Mouse (Mus musculus) neural tube, embryonic 14.5 days (tissue): ENCODE measurements around the gene Cetn3. TPM values are rescaled to one million over a fixed set of nuclear protein-coding genes. Genes with fewer than 3 reads are reported as not detected.

Experiments
- ATAC-seq: fragments of 200-750 bp; cut with Nextera tagmentation; 2 replicates; pipeline ENCODE4 v1.8.0; 2017; ENCODE audit warnings: low read depth, mild to moderate bottlenecking, moderate TSS enrichment, moderate library complexity
- H3K27ac ChIP-seq: fragments of 300-500 bp; sonication (generic); 2 replicates; pipeline ENCODE4 v1.5.1; 2014; ENCODE audit warnings: low read depth, mild to moderate bottlenecking, control low read depth, low read length, moderate library complexity, mixed read lengths
- H3K27me3 ChIP-seq: fragments of 300-500 bp; sonication (generic); 2 replicates; pipeline ENCODE4 v1.6.1; 2014; ENCODE audit warnings: low read length; ENCODE audit not compliant: control insufficient read depth, insufficient read depth
- H3K36me3 ChIP-seq: fragments of 300-500 bp; sonication (generic); 2 replicates; pipeline ENCODE4 v1.6.1; 2014; ENCODE audit warnings: low read length, mixed read lengths; ENCODE audit not compliant: control insufficient read depth, insufficient read depth
- H3K4me1 ChIP-seq: fragments of 300-500 bp; sonication (generic); 2 replicates; pipeline ENCODE4 v1.6.1; 2014; ENCODE audit warnings: low read length; ENCODE audit not compliant: control insufficient read depth, insufficient read depth
- H3K4me2 ChIP-seq: fragments of 300-500 bp; sonication (generic); 2 replicates; pipeline ENCODE4 v1.6.1; 2014; ENCODE audit warnings: mild to moderate bottlenecking, low read depth, low read length, control low read depth
- H3K4me3 ChIP-seq: fragments of 300-500 bp; sonication (generic); 2 replicates; pipeline ENCODE4 v1.5.1; 2014; ENCODE audit warnings: low read depth, low read length, control low read depth, mixed read lengths
- H3K9ac ChIP-seq: fragments of 300-500 bp; sonication (generic); replicated peaks from 2 replicates; pipeline ENCODE4 v1.6.1; 2014; ENCODE audit warnings: low read depth, mild to moderate bottlenecking, control low read depth, low read length, mixed read lengths
- H3K9me3 ChIP-seq: fragments of 300-500 bp; sonication (generic); 2 replicates; pipeline ENCODE4 v1.6.1; 2016; ENCODE audit warnings: low read length; ENCODE audit not compliant: control insufficient read depth
- WGBS: fragments of 180-500 bp; shearing (Covaris S2); extraction: QIAGEN DNeasy Blood & Tissue Kit; methylation state at CpG from one replicate; pipeline ENCODE4 v1.1.7; 2014; 5-methylcytosine and 5-hydroxymethylcytosine counted together
- polyA plus RNA-seq: library from polyadenylated mRNA; unstranded; fragments of >200 nt; fragmentation: Nextera tagmentation; extraction: Ambion mirVana; gene quantifications from 2 replicates; pipeline ENCODE4 v1.2.1, GENCODE M21; 2014

The Cetn3 gene
- polyA plus RNA-seq, 1 experiment from 2014 or later = 283 TPM

DNA sequence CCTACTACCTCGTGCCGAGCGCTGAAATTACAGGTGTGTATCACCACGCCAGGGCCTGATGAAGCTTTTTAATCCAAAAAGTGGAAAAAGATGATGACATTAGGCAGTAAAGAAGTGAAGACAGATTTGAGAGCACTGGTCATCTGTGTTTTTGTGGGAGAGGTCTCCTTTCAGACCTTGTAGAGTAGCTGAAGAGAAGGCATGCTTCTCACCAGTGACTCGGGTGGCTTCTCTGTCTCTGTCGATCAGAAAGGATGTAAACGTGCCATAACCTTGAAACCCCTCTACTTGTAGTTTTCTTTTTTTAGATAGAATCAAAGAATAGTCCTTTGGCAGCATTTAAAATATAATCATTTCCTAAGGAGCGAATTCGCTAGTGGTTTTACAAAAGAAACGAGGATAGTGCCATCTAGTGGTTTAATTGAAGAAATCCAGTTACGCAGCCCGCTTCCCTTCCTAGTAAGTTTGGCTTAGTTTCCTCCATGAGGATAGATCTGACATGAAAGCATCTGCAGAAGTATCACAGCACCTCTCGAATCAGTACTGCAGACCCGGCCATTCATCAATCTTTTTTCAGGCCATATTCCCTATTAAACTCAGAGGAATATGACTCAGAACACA is 21.2 kb upstream of the Cetn3 start:
- 32% methylated on average over 14 of the region's 14 CpGs for WGBS
- Histone ChIP-seq H3K9ac (no peak overlapping the region), H3K4me1 (no peaks in the 10 kb centered on the region), H3K36me3 (no peaks in the 10 kb centered on the region), H3K9me3 (no peaks in the 10 kb centered on the region), H3K4me3 (no peak overlapping the region), H3K27ac (no peak overlapping the region), H3K4me2 (0 out of 2 replicates have a peak overlapping the region, but pooled peaks have one; percentile 16), H3K27me3 (no peaks in the 10 kb centered on the region)
- peak; percentile 57; the same call in 1 of the 2 replicates for ATAC-seq

DNA sequence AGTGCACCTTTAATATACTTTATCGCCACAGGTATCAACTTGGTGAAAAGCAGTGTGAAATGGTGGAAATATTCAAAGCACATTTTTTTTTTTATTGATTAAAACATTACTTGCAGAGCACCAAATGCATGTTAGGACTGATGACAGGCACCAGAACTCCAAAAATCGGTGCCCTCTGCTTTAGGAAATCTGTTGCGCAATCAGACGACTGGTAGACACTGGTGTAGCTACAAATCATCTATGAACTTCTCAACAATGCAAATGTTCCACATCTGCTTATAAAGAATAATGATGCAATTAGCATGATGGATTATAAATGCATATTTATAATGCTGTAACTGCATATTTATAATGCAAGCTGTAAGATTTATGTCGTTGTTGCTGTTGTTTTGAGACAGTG is 18.7 kb upstream of the Cetn3 start:
- H3K9me3 ChIP-seq = no peaks in the 10 kb centered on the region
- no peaks in the 10 kb centered on the region for H3K4me1 ChIP-seq
- H3K27me3 ChIP-seq = no peaks in the 10 kb centered on the region
- H3K4me2 ChIP-seq = no peak overlapping the region
- H3K9ac ChIP-seq = no peak overlapping the region
- no peak for ATAC-seq
- H3K4me3 ChIP-seq = no peak overlapping the region
- WGBS = 75% methylated on average over 5 of the region's 5 CpGs
- no peaks in the 10 kb centered on the region for H3K36me3 ChIP-seq
- no peak overlapping the region for H3K27ac ChIP-seq

DNA sequence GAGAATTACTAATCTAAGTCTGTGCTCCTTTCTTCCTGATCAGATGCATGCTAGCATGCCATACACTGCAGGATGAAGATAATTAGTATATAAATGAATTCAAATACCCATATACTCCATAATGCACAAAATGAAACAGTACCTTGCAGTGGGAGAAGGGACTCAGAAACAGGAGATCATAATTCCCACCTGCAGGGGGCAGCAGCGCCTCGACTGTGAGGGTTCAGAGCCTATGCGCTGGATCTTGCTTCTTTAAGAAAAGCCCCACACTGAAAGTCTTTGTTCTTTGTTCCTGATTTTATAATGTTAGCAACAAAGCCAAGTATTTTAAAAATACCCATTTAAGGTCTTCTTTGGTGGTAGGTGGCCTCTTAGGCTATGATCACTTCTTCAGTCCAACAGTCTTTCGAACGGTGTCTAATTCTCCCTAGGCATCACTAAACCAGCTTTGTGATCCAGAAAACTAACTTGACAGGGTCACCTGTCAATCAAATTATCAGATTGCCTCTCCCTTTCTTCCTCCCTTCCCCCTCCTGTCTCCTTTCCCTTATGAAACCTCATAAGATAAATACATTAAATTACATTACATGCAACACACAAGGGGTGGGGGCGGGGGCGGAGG is 15.7 kb upstream of the Cetn3 start:
- ATAC-seq = peak; percentile 87
- WGBS = 72% methylated on average over 7 of the region's 7 CpGs
- Histone ChIP-seq H3K9me3 (no peaks in the 10 kb centered on the region), H3K4me2 (no peak overlapping the region), H3K27ac (0 out of 2 replicates have a peak overlapping the region, but pooled peaks have one; percentile 22), H3K27me3 (no peaks in the 10 kb centered on the region), H3K4me1 (no peaks in the 10 kb centered on the region), H3K4me3 (no peak overlapping the region), H3K9ac (no peak overlapping the region), H3K36me3 (no peaks in the 10 kb centered on the region)

DNA sequence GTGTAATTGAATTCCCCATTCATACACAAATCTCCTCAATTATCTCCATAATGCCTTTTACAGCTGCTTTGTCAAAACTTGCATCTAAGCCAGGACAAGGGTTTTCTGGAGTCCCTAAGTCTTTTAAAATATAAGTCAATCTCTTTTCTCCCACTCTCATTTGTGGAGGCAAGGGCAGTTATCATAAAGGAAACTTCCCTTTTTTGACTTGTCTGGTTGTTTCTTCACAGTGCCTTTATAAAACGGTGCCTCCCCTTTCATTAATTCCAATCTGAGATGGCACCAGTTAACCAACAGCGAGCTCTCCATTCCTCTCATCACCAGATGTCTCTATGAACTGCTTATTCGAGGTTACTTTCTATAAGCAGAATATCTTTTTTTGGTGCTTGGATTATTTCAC is 6.7 kb upstream of the Cetn3 start:
- no peak overlapping the region for H3K27ac ChIP-seq
- H3K4me2 ChIP-seq = no peak overlapping the region
- H3K9ac ChIP-seq = no peak overlapping the region
- 85% methylated on average over 3 of the region's 3 CpGs for WGBS
- no peaks in the 10 kb centered on the region for H3K36me3 ChIP-seq
- H3K27me3 ChIP-seq = no peaks in the 10 kb centered on the region
- no peak overlapping the region for H3K4me3 ChIP-seq
- no peaks in the 10 kb centered on the region for H3K9me3 ChIP-seq
- ATAC-seq = no peak
- no peaks in the 10 kb centered on the region for H3K4me1 ChIP-seq

DNA sequence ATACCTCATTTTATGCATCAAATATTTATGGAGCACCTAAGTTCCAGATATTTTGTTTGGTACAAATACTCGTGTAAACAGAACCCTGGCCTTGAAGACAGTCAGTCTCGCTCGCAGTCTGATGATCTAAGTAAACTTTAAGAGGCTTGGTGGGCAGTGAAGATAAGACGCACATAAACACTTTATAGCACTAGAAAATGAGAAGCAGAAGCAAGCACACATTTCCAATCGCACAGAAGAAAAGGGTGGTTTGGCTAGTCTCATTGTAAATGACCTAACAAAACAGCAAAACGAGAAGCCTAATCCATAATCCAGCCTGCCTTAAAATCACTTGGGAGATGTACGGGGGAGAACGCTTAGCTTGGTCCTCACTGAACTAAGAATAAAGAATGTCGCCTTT is 402 bp upstream of the Cetn3 start:
- Histone ChIP-seq H3K4me3 (peak overlapping the region; percentile 66), H3K36me3 (no peaks in the 10 kb centered on the region), H3K27ac (peak overlapping the region; percentile 99), H3K9me3 (no peaks in the 10 kb centered on the region), H3K27me3 (no peaks in the 10 kb centered on the region), H3K9ac (peak overlapping the region; percentile 51; the same call in 1 of the 2 replicates), H3K4me2 (peak overlapping the region; percentile 60), H3K4me1 (peaks cover 15% of the 10 kb centered on the region; the same call in 1 of the 2 replicates)
- no peak for ATAC-seq
- WGBS = 47% methylated on average over 9 of the region's 9 CpGs

DNA sequence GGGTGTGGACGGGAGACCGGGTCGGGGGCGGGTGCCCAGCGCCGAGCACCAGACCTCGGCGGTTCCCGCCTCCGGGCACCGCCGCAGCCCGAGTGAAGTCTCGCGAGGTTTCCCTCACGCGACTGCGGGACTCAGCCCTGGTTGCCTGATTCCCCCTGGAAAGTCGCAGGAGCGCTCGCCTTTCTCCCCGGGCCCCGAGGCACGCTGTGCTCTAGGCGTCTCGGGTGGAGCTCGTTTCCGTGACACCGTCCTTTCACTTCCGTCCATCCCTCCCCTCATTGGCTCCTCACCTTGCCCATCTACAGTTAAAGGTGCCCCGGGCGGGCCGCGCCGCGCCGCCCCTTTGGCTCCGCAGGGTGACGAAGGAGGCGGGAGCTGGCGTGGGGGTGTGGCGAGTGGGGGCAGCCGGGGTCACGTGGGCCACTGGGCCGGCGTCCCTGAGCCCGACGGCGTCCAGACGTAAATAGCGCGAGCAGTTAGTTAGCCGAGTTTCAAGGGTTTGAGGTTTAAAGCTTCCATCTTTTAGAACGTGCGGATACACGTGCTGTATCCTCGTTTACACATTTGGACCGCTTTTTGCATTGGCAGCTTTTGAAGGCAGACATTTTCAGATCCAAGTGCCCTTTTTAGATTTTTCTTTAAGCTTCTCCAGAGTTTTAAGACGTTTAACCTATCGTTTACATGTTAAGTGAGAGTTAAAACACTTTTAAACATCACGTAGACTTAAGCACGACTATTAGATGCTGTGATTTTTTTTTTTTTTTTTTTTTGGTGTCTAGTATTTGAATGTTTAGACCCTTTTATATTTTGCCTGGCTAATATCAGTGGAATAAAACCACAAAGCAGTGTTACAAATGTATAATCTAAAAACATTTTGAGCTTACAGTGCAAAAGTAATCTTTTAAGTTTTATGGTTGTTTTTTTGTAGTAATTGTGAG is 797 bp downstream of the Cetn3 start:
- Histone ChIP-seq H3K27me3 (no peaks in the 10 kb centered on the region), H3K4me2 (peak overlapping the region; percentile 47), H3K4me3 (peak overlapping the region; percentile 66), H3K27ac (peak overlapping the region; percentile 99), H3K36me3 (peaks cover 3% of the 10 kb centered on the region; the same call in 1 of the 2 replicates), H3K4me1 (peaks cover 15% of the 10 kb centered on the region; the same call in 1 of the 2 replicates), H3K9ac (peak overlapping the region; percentile 80), H3K9me3 (no peaks in the 10 kb centered on the region)
- under 1% methylated on average over 60 of the region's 62 CpGs for WGBS
- ATAC-seq = peak; percentile 98

DNA sequence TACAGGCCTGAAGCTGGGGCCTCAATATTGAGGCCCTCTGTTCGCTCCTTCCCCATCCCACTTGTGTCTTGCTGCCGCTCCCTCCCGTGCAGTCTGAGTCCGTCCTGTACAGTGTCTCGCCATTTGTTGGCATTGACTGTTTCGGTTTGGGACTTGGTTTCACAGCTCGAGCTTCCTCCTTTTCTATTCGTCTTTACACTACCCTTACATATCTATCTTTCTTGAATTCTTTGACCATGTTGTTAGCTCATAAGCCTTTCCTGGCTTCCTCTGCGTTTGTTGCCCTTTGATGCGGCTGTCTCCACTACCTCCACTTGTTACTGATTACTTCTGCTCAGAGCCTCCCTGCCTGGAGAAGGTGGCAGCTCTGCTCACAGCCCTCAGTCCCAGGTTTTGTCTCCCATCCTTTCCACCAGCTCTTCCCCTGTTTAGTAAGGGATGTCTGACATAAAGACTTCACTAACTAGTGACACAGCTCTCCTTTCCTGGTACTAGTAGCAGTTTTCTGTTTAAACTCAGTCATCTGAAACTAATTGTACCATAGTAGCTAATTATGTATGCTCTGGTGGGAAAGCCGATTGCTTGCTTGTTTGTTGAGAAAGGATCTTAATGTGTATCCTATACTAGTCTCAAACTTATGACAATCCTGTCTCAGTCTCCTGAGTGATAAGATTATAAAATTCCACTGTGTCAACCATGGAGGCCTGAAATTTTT is 3.0 kb downstream of the Cetn3 start:
- 70% methylated on average over 11 of the region's 11 CpGs for WGBS
- Histone ChIP-seq H3K4me1 (peaks cover 15% of the 10 kb centered on the region; the same call in 1 of the 2 replicates), H3K4me2 (peak overlapping the region; percentile 2; the same call in 1 of the 2 replicates), H3K4me3 (no peak overlapping the region), H3K36me3 (peaks cover 3% of the 10 kb centered on the region; the same call in 1 of the 2 replicates), H3K9ac (peak overlapping the region; percentile 16; the same call in 1 of the 2 replicates), H3K27ac (no peak overlapping the region), H3K9me3 (no peaks in the 10 kb centered on the region), H3K27me3 (no peaks in the 10 kb centered on the region)
- no peak for ATAC-seq

DNA sequence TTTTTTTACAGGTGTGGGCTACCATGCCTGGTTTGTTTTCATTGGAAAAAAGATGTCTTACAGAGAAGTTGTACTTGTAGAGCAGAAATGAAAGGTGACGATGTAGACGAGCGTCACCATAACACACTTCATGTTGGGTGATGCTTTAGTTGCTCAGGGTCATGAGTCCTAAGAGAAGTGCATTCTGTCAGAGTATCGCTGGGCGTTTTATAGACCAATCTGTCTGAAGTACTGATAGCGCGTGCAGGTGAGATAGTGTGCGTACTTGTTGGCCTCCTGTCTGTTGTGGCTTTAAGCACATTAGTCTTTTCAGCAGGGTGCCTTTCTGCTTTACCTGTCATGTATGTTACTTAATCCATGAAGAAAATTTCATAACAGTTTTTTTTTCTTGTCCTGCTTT is 7.3 kb downstream of the Cetn3 start:
- Histone ChIP-seq H3K4me2 (no peak overlapping the region), H3K4me3 (no peak overlapping the region), H3K9me3 (no peaks in the 10 kb centered on the region), H3K4me1 (0 out of 2 replicates have a peak, but pooled peaks cover 2% of the 10 kb centered on the region), H3K27me3 (no peaks in the 10 kb centered on the region), H3K36me3 (peaks cover 7% of the 10 kb centered on the region; the same call in 1 of the 2 replicates), H3K27ac (no peak overlapping the region), H3K9ac (no peak overlapping the region)
- ATAC-seq = no peak
- 94% methylated on average over 8 of the region's 8 CpGs for WGBS
